Mouse (Mus musculus) left cerebral cortex, postnatal 10 days (tissue): ENCODE data around the gene Zmym2. TPM values are rescaled to one million over a fixed set of nuclear protein-coding genes. Genes with fewer than 3 reads are reported as not detected.
"Not testable (repeated sequence)": the region's sequence is repeated elsewhere in the genome, so short reads cannot be mapped to it uniquely, and the experiment has no call there.

Source experiments
- DNase-seq, 2 experiments: peaks; one replicate each; pipeline ENCODE4 v3.0.0; 2021 to 2022; ENCODE audit warnings: low spot score in 2 of 2, mixed read lengths in 1 of 2; ENCODE audit errors: extremely low spot score in 1 of 2
- intact Hi-C: fragments of 180-260 bp; cut with DNase I; formaldehyde crosslinking; loops from one replicate; pipeline ENCODE4 v1.15.1; 2025
- total RNA-seq, 2 experiments: library from RNA; stranded (reverse); gene quantifications; 2 replicates each; pipeline ENCODE4 v1.2.3; 2021

The Zmym2 gene
- 10 to 100 TPM; 82.9 to 88.8 TPM for total RNA-seq

- intact Hi-C loops = loop anchor here (10.0 kb wide), 1 partner anchor 72 kb away; the partner anchor contains the start of gene Zmym5
- DNase-seq = peak; percentile 64 to 84
Measured at GRCm38 (mm10) chr14:56886594-56887513, at the start of gene Zmym2. Gene Zmym2 (plus strand): TSS chr14:56886653.

DNA sequence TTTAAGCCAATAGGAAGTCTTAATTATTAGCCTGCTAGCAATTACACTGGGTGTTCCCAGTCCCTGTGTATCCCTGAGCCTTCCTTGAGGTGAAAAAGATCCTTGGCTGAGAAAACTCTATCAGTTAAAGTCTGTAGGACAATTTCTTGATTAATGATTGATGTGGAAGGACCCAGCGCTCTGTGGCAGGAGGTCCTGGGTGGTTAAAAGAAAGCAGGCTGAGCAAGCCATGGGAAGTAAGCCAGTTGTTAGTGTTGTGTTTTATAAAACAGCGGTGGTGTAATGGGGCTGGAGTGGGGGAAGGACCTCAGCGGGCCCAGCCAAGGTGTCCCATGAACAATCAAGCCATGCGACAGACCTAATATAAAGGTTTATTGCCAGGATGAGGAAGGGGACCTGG is 42.4 kb upstream of the Zmym2 start:
- intact Hi-C loops = no loop called here
- DNase-seq = no peak

GRCm38 (mm10) chr14:56844507-56844906 is 41.9 kb upstream of the Zmym2 start:
- intact Hi-C loops = no loop called here
- no peak for DNase-seq

DNA sequence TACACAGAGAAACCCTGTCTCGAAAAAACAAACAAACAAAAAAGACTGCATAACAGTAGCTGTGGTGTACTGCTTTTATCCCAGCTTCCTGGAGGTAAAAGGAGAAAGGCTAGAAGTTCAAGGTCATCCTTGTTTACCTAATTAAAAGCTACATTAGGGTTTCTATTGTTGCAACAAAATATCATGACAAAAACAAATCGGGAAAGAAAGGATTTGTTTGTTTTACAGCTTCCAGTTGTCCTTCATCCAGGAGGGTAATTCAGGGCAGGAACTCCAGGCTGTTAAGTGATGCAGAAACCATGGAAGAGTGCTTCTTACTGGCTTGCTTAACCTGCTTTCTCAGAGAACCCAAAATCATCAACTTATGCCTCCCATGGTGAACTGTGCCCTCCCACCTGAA is 38.1 kb upstream of the Zmym2 start:
- no peak for DNase-seq
- intact Hi-C loops = no loop called here

GRCm38 (mm10) chr14:56849681-56850080 is 36.8 kb upstream of the Zmym2 start:
- intact Hi-C loops = no loop called here
- peak in 1 of 2 experiments; percentile 18 for DNase-seq

- no peak for DNase-seq
- intact Hi-C loops = no loop called here
Measured at GRCm38 (mm10) chr14:56864041-56864440, 22.4 kb upstream of the Zmym2 start.

DNA sequence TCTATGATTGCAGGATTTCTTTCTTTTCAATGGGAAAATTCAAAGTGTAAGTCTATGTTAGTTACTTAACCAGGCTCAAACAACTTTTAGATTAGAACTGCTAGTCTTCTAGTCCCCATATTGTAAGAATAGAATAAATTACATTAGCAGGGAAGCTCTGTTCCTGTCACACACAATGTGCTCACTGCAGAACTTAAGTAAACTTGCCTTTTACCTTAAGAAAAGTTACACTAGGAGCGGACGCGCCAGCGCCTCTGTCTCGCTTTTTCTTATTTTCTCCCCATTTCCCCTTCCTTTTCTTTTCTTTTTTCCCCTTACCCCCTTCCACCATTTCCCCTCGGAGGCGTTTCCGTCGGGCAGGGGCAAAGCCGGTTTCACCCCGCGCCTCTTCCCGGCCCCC is 21.8 kb upstream of the Zmym2 start:
- intact Hi-C loops = no loop called here
- DNase-seq = no peak

DNA sequence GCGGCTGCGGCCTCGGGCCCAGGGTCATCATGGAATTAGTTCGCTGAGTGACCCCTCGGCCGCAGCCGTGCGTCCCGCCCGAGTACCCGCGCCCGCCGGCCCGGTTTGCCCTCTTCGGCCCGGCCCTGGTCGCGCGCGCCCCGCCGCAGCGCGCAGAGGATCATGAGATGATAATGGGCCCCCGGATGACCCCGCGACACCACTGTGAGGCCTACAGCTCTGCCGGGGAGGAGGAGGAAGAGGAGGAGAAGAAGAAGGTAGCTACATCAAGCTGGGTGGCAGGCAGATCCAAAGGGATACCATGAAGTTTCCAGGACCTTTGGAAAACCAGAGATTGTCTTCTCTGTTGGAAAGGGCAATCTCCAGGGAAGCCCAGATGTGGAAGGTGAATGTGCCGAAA is 21.3 kb upstream of the Zmym2 start:
- intact Hi-C loops, DNase-seq: not testable (repeated sequence)

GRCm38 (mm10) chr14:56873525-56873924 is 12.9 kb upstream of the Zmym2 start:
- intact Hi-C loops = no loop called here
- DNase-seq = no peak

DNA sequence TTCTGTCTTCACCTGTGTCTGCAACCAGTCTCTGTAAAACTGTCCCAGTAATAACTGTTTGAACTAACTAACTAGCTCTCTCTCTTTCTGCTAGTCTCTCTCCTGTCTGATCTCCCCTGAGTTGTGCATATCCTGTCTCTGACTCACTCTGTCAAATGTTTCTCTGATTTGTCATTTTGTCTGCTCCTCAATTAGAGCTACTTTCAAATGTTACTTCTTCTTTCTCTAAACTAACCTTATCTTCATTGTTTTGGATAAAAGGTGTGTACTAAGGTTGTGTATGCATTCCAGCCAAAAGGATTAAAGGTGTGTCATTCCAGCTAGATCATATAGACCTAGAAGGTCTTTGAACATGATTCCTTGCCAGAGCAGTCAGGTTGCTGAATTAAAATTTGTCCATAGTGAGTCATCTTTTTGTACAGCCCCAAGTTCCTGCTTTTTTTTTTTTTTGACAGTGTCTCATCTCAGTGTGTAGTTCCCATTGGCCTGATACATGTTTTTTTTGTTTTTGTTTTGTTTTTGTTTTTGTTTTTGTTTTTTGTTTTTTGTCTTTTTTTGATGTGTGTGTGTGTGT is 10.8 kb upstream of the Zmym2 start:
- no peak for DNase-seq
- intact Hi-C loops = loop anchor here (5.0 kb wide), 1 partner anchor 43 kb away; no protein-coding TSS in a partner anchor

- no peak for DNase-seq
- intact Hi-C loops = loop anchor here (10.0 kb wide), 1 partner anchor 66 kb away; the partner anchor contains the start of gene Zmym5
Measured at GRCm38 (mm10) chr14:56881271-56881670, 5.2 kb upstream of the Zmym2 start.

DNA sequence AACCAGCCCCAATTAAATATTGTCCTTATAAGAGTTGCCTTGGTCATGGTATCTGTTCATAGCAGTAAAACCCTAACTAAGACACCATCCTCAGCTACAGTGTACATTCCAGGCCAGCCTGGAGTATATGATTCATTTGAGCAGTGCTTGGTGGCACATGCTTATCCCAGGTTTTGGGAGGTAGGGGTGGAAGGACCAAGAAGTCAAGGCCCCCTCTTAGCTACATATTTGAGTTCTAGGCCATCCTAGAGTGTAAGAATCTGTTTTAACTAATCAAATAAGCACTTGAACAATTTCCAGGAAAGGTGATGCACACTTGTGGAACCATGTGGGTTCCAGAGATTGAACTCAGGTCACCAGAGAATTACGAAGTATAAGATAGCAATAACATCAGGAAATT is 3.0 kb upstream of the Zmym2 start:
- intact Hi-C loops = loop anchor here (10.0 kb wide), 1 partner anchor 69 kb away; the partner anchor contains the start of gene Zmym5
- DNase-seq = no peak

GRCm38 (mm10) chr14:56885308-56885771 is 1.1 kb upstream of the Zmym2 start:
- intact Hi-C loops = loop anchor here (10.0 kb wide), 1 partner anchor 71 kb away; the partner anchor contains the start of gene Zmym5
- peak; percentile 81 to 87 for DNase-seq

- DNase-seq = peak; percentile 64 to 91
- intact Hi-C loops = loop anchor here (10.0 kb wide), 1 partner anchor 71 kb away; the partner anchor contains the start of gene Zmym5
Measured at GRCm38 (mm10) chr14:56885986-56886593, 363 bp upstream of the Zmym2 start.

GRCm38 (mm10) chr14:56887514-56887880 is 1.0 kb downstream of the Zmym2 start:
- no peak for DNase-seq
- intact Hi-C loops = loop anchor here (10.0 kb wide), 1 partner anchor 73 kb away; the partner anchor contains the start of gene Zmym5

- intact Hi-C loops = loop anchor here (10.0 kb wide), 1 partner anchor 73 kb away; the partner anchor contains the start of gene Zmym5
- peak; percentile 56 to 85 for DNase-seq
Measured at GRCm38 (mm10) chr14:56887887-56888286, 1.4 kb downstream of the Zmym2 start.

- intact Hi-C loops = loop anchor here (10.0 kb wide), 1 partner anchor 74 kb away; the partner anchor contains the start of gene Zmym5
Measured at GRCm38 (mm10) chr14:56888416-56888815, 2.0 kb downstream of the Zmym2 start.

DNA sequence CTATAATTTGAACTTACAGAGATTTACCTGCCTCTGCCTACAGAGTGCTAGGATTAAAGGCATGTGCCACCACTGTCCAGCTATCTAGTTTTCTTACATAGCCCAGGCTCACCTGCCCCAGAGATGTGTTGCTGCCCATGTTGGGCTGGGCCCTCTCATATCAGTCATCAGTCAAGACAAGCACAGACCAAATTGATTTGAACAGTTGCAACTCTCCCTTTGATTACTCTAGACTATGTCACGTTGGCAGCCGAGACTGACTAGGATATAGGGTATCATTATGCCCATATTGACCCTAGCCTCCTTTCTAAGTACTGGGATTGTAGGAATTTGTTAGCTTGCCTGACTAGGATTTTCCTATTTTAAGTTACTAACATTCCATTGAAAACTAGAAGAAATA is 8.0 kb downstream of the Zmym2 start:
- intact Hi-C loops = no loop called here
- no peak for DNase-seq

More at GRCm38 (mm10) chr14:56888416-56888815, 2.0 kb downstream of the Zmym2 start:
- DNase-seq = no peak

DNA sequence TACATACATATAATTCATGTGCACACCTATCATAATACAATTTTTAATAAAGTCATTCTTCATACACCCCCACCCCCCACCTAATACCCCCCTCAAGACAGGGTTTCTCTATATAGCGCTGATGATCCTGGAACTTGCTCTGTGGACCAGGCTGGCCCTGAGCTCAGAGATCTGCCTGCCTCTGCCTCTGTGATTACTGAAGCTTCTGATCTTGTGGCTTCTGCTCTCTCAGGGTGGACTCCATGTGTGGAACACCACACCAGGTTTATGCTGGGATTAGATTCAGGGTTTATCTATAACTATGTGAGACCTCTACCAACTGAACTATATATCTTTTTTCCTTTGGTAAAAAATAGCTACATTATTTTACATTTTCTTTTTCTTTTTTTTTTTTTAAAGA is 10.1 kb downstream of the Zmym2 start:
- intact Hi-C loops = no loop called here
- no peak for DNase-seq
